Mouse (Mus musculus) CD4-positive, CD25-positive, alpha-beta regulatory T cell, adult 2 months (primary cell): ENCODE data around the gene Itga2b.
A peak's percentile ranks its signal among the peaks of the same experiment; 100 is the strongest.

Experiments used
- DNase-seq: peaks from one replicate; pipeline ENCODE4 v3.0.0-alpha.2; 2012; ENCODE audit warnings: low read depth, low spot score

The Itga2b gene

GRCm38 (mm10) chr11:102460541-102460940, 9.4 kb downstream of the Itga2b start:
- DNase-seq = no peak

GRCm38 (mm10) chr11:102455740-102456396, 14.1 kb downstream of the Itga2b start:
- peak; percentile 63 for DNase-seq

- DNase-seq = no peak
Observed at GRCm38 (mm10) chr11:102453131-102453530, 16.8 kb downstream of the Itga2b start.

- DNase-seq = no peak
Observed at GRCm38 (mm10) chr11:102449043-102450008, 20.6 kb downstream of the Itga2b start.

GRCm38 (mm10) chr11:102448327-102448726, 21.6 kb downstream of the Itga2b start:
- DNase-seq = no peak

GRCm38 (mm10) chr11:102447497-102447896, 22.4 kb downstream of the Itga2b start, which contains the start of gene Fam171a2:
Gene Fam171a2, minus strand, starts transcription at chr11:102447682.
- DNase-seq = peak; percentile 83

- DNase-seq = peak; percentile 37
Observed at GRCm38 (mm10) chr11:102446581-102447461, 23.1 kb downstream of the Itga2b start.

- no peak for DNase-seq
Observed at GRCm38 (mm10) chr11:102445891-102446361, 24.0 kb downstream of the Itga2b start.

GRCm38 (mm10) chr11:102445264-102445890, 24.5 kb downstream of the Itga2b start:
- DNase-seq = no peak

GRCm38 (mm10) chr11:102444781-102445180, 25.1 kb downstream of the Itga2b start:
- no peak for DNase-seq

GRCm38 (mm10) chr11:102444321-102444720, 25.6 kb downstream of the Itga2b start:
- DNase-seq = no peak

GRCm38 (mm10) chr11:102443740-102444139, 26.2 kb downstream of the Itga2b start:
- no peak for DNase-seq

GRCm38 (mm10) chr11:102442089-102442488, 27.8 kb downstream of the Itga2b start:
- DNase-seq = no peak

- no peak for DNase-seq
Observed at GRCm38 (mm10) chr11:102441434-102441833, 28.5 kb downstream of the Itga2b start.

GRCm38 (mm10) chr11:102440255-102440654, 29.7 kb downstream of the Itga2b start:
- DNase-seq = no peak

- no peak for DNase-seq
Observed at GRCm38 (mm10) chr11:102439093-102440082, 30.5 kb downstream of the Itga2b start.

- peak; percentile 76 for DNase-seq
Observed at GRCm38 (mm10) chr11:102438212-102439092, 31.5 kb downstream of the Itga2b start.
